Mouse (Mus musculus): ENCODE data around the gene Nipbl. TPM values are rescaled to one million over a fixed set of nuclear protein-coding genes. Genes with fewer than 3 reads are reported as not detected.

Nipbl gene
- total and polyA plus RNA-seq, 2 experiments from 2014 or later = 10.7 to 15.2 TPM

- DNase-seq (ENCODE audit: low spot score) (peak; percentile 14), ATAC-seq (ENCODE audit: low FRiP score) (no peak)
Observed at GRCm38 (mm10) chr15:8445951-8446419, 1.7 kb upstream of the Nipbl start.

GRCm38 (mm10) chr15:8444890-8445597, 781 bp upstream of the Nipbl start:
- Histone ChIP-seq H3K9me3 (ENCODE audit: low read length) (no peaks in the 10 kb centered on the region), H3K9ac (replicated peaks; ENCODE audit: low read length, poor library complexity, severe bottlenecking) (peak overlapping the region; percentile 96), H3K27me3 (ENCODE audit: insufficient read depth, low read length) (no peaks in the 10 kb centered on the region), H3K27ac (ENCODE audit: low read depth, low read length) (peak overlapping the region; percentile 98), H3K4me2 (ENCODE audit: low read depth, low read length, poor library complexity, severe bottlenecking) (peak overlapping the region; percentile 99), H3K4me1 (ENCODE audit: insufficient read depth, low read length) (peaks cover 10% of the 10 kb centered on the region; the same call in 1 of the 2 replicates), H3K36me3 (ENCODE audit: insufficient read depth, low read length) (no peaks in the 10 kb centered on the region), H3K4me3 (ENCODE audit: low read depth, low read length) (peak overlapping the region; percentile 87)
- peak; percentile 72 for TF ChIP-seq CTCF (IDR thresholded peaks at IDR 0.05)
- ATAC-seq (ENCODE audit: low FRiP score) (peak; percentile 73), DNase-seq (ENCODE audit: low spot score) (peak; percentile 92)
- WGBS = 1% methylated on average over 56 of the region's 57 CpGs

More at GRCm38 (mm10) chr15:8445951-8446419, 1.7 kb upstream of the Nipbl start:
- under 1% methylated on average over 19 of the region's 19 CpGs for WGBS
- Histone ChIP-seq H3K9me3 (ENCODE audit: low read length) (no peaks in the 10 kb centered on the region), H3K9ac (replicated peaks; ENCODE audit: low read length, poor library complexity, severe bottlenecking) (peak overlapping the region; percentile 96; the same call in 1 of the 2 replicates), H3K36me3 (ENCODE audit: insufficient read depth, low read length) (no peaks in the 10 kb centered on the region), H3K4me2 (ENCODE audit: low read depth, low read length, poor library complexity, severe bottlenecking) (peak overlapping the region; percentile 99), H3K27ac (ENCODE audit: low read depth, low read length) (0 out of 2 replicates have a peak overlapping the region, but pooled peaks have one; percentile 18), H3K27me3 (ENCODE audit: insufficient read depth, low read length) (no peaks in the 10 kb centered on the region), H3K4me1 (ENCODE audit: insufficient read depth, low read length) (peaks cover 10% of the 10 kb centered on the region; the same call in 1 of the 2 replicates), H3K4me3 (ENCODE audit: low read depth, low read length) (peak overlapping the region; percentile 87)
- no peak for TF ChIP-seq CTCF (IDR thresholded peaks at IDR 0.05)

- Histone ChIP-seq H3K36me3 (ENCODE audit: insufficient read depth, low read length) (no peaks in the 10 kb centered on the region), H3K9me3 (ENCODE audit: low read length) (no peaks in the 10 kb centered on the region), H3K27me3 (ENCODE audit: insufficient read depth, low read length) (no peaks in the 10 kb centered on the region), H3K4me3 (ENCODE audit: low read depth, low read length) (peak overlapping the region; percentile 87), H3K4me1 (ENCODE audit: insufficient read depth, low read length) (peaks cover 7% of the 10 kb centered on the region; the same call in 1 of the 2 replicates), H3K27ac (ENCODE audit: low read depth, low read length) (peak overlapping the region; percentile 98), H3K9ac (replicated peaks; ENCODE audit: low read length, poor library complexity, severe bottlenecking) (peak overlapping the region; percentile 96), H3K4me2 (ENCODE audit: low read depth, low read length, poor library complexity, severe bottlenecking) (peak overlapping the region; percentile 79)
- ATAC-seq (ENCODE audit: low FRiP score) = peak; percentile 38
- peak; percentile 66 for DNase-seq (ENCODE audit: low spot score)
- TF ChIP-seq CTCF (IDR thresholded peaks at IDR 0.05) = no peak
- whole genome bisulfite sequencing = 1% methylated on average over 33 of the region's 40 CpGs
Observed at GRCm38 (mm10) chr15:8443168-8443925, 916 bp downstream of the Nipbl start.

GRCm38 (mm10) chr15:8442761-8443160, 1.5 kb downstream of the Nipbl start:
- ATAC-seq (ENCODE audit: low FRiP score) = no peak
- Histone ChIP-seq H3K4me1 (ENCODE audit: insufficient read depth, low read length) (peaks cover 7% of the 10 kb centered on the region; the same call in 1 of the 2 replicates), H3K27ac (ENCODE audit: low read depth, low read length) (no peak overlapping the region), H3K9ac (replicated peaks; ENCODE audit: low read length, poor library complexity, severe bottlenecking) (peak overlapping the region; percentile 96; the same call in 1 of the 2 replicates), H3K9me3 (ENCODE audit: low read length) (no peaks in the 10 kb centered on the region), H3K4me3 (ENCODE audit: low read depth, low read length) (peak overlapping the region; percentile 87), H3K36me3 (ENCODE audit: insufficient read depth, low read length) (no peaks in the 10 kb centered on the region), H3K27me3 (ENCODE audit: insufficient read depth, low read length) (no peaks in the 10 kb centered on the region), H3K4me2 (ENCODE audit: low read depth, low read length, poor library complexity, severe bottlenecking) (peak overlapping the region; percentile 79)
- under 1% methylated on average over 6 of the region's 6 CpGs for WGBS
- peak; percentile 15 for DNase-seq (ENCODE audit: low spot score)
- no peak for TF ChIP-seq CTCF (IDR thresholded peaks at IDR 0.05)

- ATAC-seq (ENCODE audit: low FRiP score) = no peak
- Histone ChIP-seq H3K9ac (replicated peaks; ENCODE audit: low read length, poor library complexity, severe bottlenecking) (no peak overlapping the region), H3K4me2 (ENCODE audit: low read depth, low read length, poor library complexity, severe bottlenecking) (peak overlapping the region; percentile 79), H3K27ac (ENCODE audit: low read depth, low read length) (no peak overlapping the region), H3K4me3 (ENCODE audit: low read depth, low read length) (peak overlapping the region; percentile 87), H3K4me1 (ENCODE audit: insufficient read depth, low read length) (peaks cover 4% of the 10 kb centered on the region; the same call in 1 of the 2 replicates), H3K9me3 (ENCODE audit: low read length) (no peaks in the 10 kb centered on the region), H3K27me3 (ENCODE audit: insufficient read depth, low read length) (no peaks in the 10 kb centered on the region), H3K36me3 (ENCODE audit: insufficient read depth, low read length) (no peaks in the 10 kb centered on the region)
- 1% methylated on average over 11 of the region's 11 CpGs for WGBS
- DNase-seq (ENCODE audit: low spot score) = peak; percentile 16
- no peak for TF ChIP-seq CTCF (IDR thresholded peaks at IDR 0.05)
Observed at GRCm38 (mm10) chr15:8442156-8442555, 2.1 kb downstream of the Nipbl start.
